Mouse (Mus musculus): Measurements from ENCODE around the gene Gad1. TPM values are rescaled to one million over a fixed set of nuclear protein-coding genes. Genes with fewer than 3 reads are reported as not detected.
"Not testable (repeated sequence)": the region's sequence is repeated elsewhere in the genome, so short reads cannot be mapped to it uniquely, and the experiment has no call there.

The Gad1 gene
- polyA plus RNA-seq, 1 experiment: 7.2 TPM

DNA sequence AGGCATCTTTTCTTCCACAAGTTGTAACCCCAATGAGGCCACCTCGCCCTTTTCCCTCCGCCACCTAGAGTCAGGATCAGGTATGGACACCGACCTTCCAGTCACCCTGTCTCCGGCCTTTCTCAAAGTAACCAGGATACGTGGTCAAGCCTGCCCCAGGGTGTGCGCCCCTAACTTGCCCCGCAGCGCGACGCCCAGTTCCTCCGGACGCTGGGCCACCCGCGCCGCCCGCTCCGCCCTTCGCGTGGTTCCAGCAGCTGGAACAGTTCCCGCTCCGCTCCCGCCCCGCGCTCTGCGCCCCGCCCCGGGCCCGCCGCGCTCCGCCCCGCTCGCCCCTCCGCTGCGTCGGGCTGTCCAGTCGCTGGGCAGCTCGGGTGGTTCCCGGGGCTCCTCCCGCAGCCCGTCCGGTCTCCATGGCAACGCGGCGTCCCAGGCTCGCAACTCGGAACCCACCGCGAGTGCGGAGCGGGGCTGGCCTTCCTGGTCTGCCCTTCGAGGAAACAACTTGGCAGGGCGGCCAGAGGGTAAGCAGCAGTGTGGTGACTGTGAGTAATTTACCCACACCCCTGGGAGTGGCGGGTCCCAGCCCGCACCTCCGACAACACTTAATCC, 43.7 kb upstream of the Gad1 start:
- H3K4me1 ChIP-seq (ENCODE audit: control insufficient read depth, insufficient read depth, low read length): no peaks in the 10 kb centered on the region
- H3K27me3 ChIP-seq (ENCODE audit: control insufficient read depth, insufficient read depth, low read length, poor library complexity, severe bottlenecking): peaks cover 2% of the 10 kb centered on the region; the same call in 1 of the 2 replicates
- no peaks in the 10 kb centered on the region for H3K36me3 ChIP-seq (ENCODE audit: control insufficient read depth, insufficient read depth, low read length, poor library complexity, severe bottlenecking)
- H3K9me3 ChIP-seq (replicated peaks; ENCODE audit: control insufficient read depth, insufficient read depth, low read length, poor library complexity, severe bottlenecking): 0 out of 2 replicates have a peak, but pooled peaks cover 2% of the 10 kb centered on the region
- no peak for TF ChIP-seq EP300 (IDR thresholded peaks at IDR 0.05; ENCODE audit: insufficient read depth, low read depth, low read length)
- peak; percentile 41 for TF ChIP-seq CTCF (IDR thresholded peaks at IDR 0.05; ENCODE audit: low read depth, low read length)
- H3K4me3 ChIP-seq (ENCODE audit: low read depth, low read length): peak overlapping the region; percentile 65
- H3K27ac ChIP-seq (ENCODE audit: insufficient read depth, low read length): no peak overlapping the region
- peak overlapping the region; percentile 37 for H3K9ac ChIP-seq (ENCODE audit: low read depth, poor library complexity, severe bottlenecking)

- not testable (repeated sequence) for H3K4me1 ChIP-seq (ENCODE audit: control insufficient read depth, insufficient read depth, low read length); H3K36me3 ChIP-seq (ENCODE audit: control insufficient read depth, insufficient read depth, low read length, poor library complexity, severe bottlenecking); H3K27me3 ChIP-seq (ENCODE audit: control insufficient read depth, insufficient read depth, low read length, poor library complexity, severe bottlenecking); H3K4me3 ChIP-seq (ENCODE audit: low read depth, low read length); H3K9me3 ChIP-seq (replicated peaks; ENCODE audit: control insufficient read depth, insufficient read depth, low read length, poor library complexity, severe bottlenecking); H3K27ac ChIP-seq (ENCODE audit: insufficient read depth, low read length); H3K9ac ChIP-seq (ENCODE audit: low read depth, poor library complexity, severe bottlenecking)
- peak; percentile 59 for TF ChIP-seq CTCF (IDR thresholded peaks at IDR 0.05; ENCODE audit: low read depth, low read length)
These were observed 14.6 kb upstream of the Gad1 start for GRCm38 (mm10) chr2:70538283-70538682.

DNA sequence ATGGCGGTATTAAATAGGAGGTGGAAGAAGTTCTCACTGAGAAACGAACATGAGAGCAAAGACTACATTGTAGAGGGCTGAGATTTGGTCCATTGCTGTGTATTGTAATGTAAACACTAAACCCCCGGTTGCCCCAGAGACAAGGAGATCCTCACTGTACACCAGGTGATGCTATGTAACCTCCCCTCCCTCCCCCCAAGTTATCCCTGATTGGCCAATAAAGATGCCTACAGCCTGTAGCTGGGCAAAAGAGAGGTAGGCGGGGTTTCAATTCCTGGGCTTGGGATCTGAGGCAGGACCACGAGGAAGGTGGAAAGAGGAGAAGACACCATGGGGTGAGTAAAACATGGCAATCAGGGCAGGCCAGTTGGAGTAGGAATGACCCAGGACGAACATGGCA, 2.2 kb upstream of the Gad1 start:
- no peaks in the 10 kb centered on the region; the same call in 1 of the 2 replicates for H3K27me3 ChIP-seq (ENCODE audit: control insufficient read depth, insufficient read depth, low read length, poor library complexity, severe bottlenecking)
- no peak for TF ChIP-seq POLR2A (IDR thresholded peaks at IDR 0.05; ENCODE audit: insufficient read depth, low read length)
- TF ChIP-seq EP300 (IDR thresholded peaks at IDR 0.05; ENCODE audit: insufficient read depth, low read depth, low read length): no peak
- no peak for TF ChIP-seq CTCF (IDR thresholded peaks at IDR 0.05; ENCODE audit: low read depth, low read length)

DNA sequence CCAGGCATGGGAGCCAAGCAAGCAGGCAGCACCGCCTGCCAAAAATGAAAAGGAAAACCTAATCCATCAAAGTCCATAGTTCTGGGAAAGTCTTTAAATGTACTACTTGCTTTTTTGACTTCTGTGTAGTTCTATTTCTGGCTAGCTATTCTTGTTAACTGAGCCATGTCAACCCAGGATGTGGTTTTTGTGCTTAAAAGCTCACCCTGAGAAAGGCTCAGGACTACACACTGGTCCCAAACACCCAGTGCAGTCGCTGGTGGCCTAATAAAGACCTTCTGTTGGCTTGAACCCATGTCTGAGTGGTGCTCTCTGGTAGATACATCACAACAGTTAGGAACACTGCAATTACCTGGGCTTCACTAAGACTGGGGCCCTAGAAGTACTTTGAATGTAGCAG, 1.4 kb upstream of the Gad1 start:
- Histone ChIP-seq H3K36me3 (ENCODE audit: control insufficient read depth, insufficient read depth, low read length, poor library complexity, severe bottlenecking) (no peaks in the 10 kb centered on the region), H3K4me3 (ENCODE audit: low read depth, low read length) (no peak overlapping the region), H3K4me1 (ENCODE audit: control insufficient read depth, insufficient read depth, low read length) (no peaks in the 10 kb centered on the region), H3K27ac (ENCODE audit: insufficient read depth, low read length) (no peak overlapping the region), H3K9ac (ENCODE audit: low read depth, poor library complexity, severe bottlenecking) (no peak overlapping the region), H3K27me3 (ENCODE audit: control insufficient read depth, insufficient read depth, low read length, poor library complexity, severe bottlenecking) (no peaks in the 10 kb centered on the region; the same call in 1 of the 2 replicates), H3K9me3 (replicated peaks; ENCODE audit: control insufficient read depth, insufficient read depth, low read length, poor library complexity, severe bottlenecking) (no peaks in the 10 kb centered on the region)
- TF ChIP-seq POLR2A (IDR thresholded peaks at IDR 0.05; ENCODE audit: insufficient read depth, low read length): no peak
- no peak for TF ChIP-seq EP300 (IDR thresholded peaks at IDR 0.05; ENCODE audit: insufficient read depth, low read depth, low read length)
- TF ChIP-seq CTCF (IDR thresholded peaks at IDR 0.05; ENCODE audit: low read depth, low read length): no peak

More for the DNA sequence above, 2.2 kb upstream of the Gad1 start:
- no peak overlapping the region for H3K27ac ChIP-seq (ENCODE audit: insufficient read depth, low read length)
- no peak overlapping the region for H3K9ac ChIP-seq (ENCODE audit: low read depth, poor library complexity, severe bottlenecking)
- H3K4me3 ChIP-seq (ENCODE audit: low read depth, low read length): no peak overlapping the region
- H3K36me3 ChIP-seq (ENCODE audit: control insufficient read depth, insufficient read depth, low read length, poor library complexity, severe bottlenecking): no peaks in the 10 kb centered on the region
- no peaks in the 10 kb centered on the region for H3K9me3 ChIP-seq (replicated peaks; ENCODE audit: control insufficient read depth, insufficient read depth, low read length, poor library complexity, severe bottlenecking)
- H3K4me1 ChIP-seq (ENCODE audit: control insufficient read depth, insufficient read depth, low read length): no peaks in the 10 kb centered on the region

- H3K36me3 ChIP-seq (ENCODE audit: control insufficient read depth, insufficient read depth, low read length, poor library complexity, severe bottlenecking): no peaks in the 10 kb centered on the region
- no peaks in the 10 kb centered on the region for H3K27me3 ChIP-seq (ENCODE audit: control insufficient read depth, insufficient read depth, low read length, poor library complexity, severe bottlenecking)
- H3K27ac ChIP-seq (ENCODE audit: insufficient read depth, low read length): no peak overlapping the region
- H3K9me3 ChIP-seq (replicated peaks; ENCODE audit: control insufficient read depth, insufficient read depth, low read length, poor library complexity, severe bottlenecking): no peaks in the 10 kb centered on the region
- H3K4me1 ChIP-seq (ENCODE audit: control insufficient read depth, insufficient read depth, low read length): no peaks in the 10 kb centered on the region
- TF ChIP-seq CTCF (IDR thresholded peaks at IDR 0.05; ENCODE audit: low read depth, low read length) (no peak), EP300 (IDR thresholded peaks at IDR 0.05; ENCODE audit: insufficient read depth, low read depth, low read length) (no peak), POLR2A (IDR thresholded peaks at IDR 0.05; ENCODE audit: insufficient read depth, low read length) (no peak)
- no peak overlapping the region for H3K9ac ChIP-seq (ENCODE audit: low read depth, poor library complexity, severe bottlenecking)
- no peak overlapping the region for H3K4me3 ChIP-seq (ENCODE audit: low read depth, low read length)
These were observed 739 bp upstream of the Gad1 start for GRCm38 (mm10) chr2:70552067-70552598.

DNA sequence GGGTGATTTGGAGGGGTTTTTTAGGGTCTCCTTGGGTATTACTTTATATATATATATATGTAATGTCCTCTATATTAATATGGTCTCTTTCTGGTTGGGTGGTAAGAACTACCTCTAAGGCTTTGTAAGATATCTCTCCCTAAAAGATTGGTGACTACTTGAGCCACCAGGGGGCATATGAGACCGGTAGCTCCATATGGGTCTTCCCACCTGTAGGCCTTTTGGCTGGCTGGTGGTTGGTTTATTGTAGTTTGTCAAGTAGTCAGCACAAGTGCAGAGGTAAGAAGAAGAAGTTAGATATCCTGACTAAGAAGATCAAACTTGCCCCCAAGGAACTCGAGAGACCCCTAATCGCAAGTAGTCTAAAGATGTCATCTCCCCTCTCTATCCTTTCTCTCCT, 954 bp downstream of the Gad1 start:
- H3K27me3 ChIP-seq (ENCODE audit: control insufficient read depth, insufficient read depth, low read length, poor library complexity, severe bottlenecking): no peaks in the 10 kb centered on the region
- no peak overlapping the region for H3K4me3 ChIP-seq (ENCODE audit: low read depth, low read length)
- no peaks in the 10 kb centered on the region for H3K4me1 ChIP-seq (ENCODE audit: control insufficient read depth, insufficient read depth, low read length)
- H3K9me3 ChIP-seq (replicated peaks; ENCODE audit: control insufficient read depth, insufficient read depth, low read length, poor library complexity, severe bottlenecking): no peaks in the 10 kb centered on the region
- TF ChIP-seq CTCF (IDR thresholded peaks at IDR 0.05; ENCODE audit: low read depth, low read length) (peak; percentile 20), EP300 (IDR thresholded peaks at IDR 0.05; ENCODE audit: insufficient read depth, low read depth, low read length) (no peak), POLR2A (IDR thresholded peaks at IDR 0.05; ENCODE audit: insufficient read depth, low read length) (no peak)
- no peak overlapping the region for H3K27ac ChIP-seq (ENCODE audit: insufficient read depth, low read length)
- H3K36me3 ChIP-seq (ENCODE audit: control insufficient read depth, insufficient read depth, low read length, poor library complexity, severe bottlenecking): no peaks in the 10 kb centered on the region
- no peak overlapping the region for H3K9ac ChIP-seq (ENCODE audit: low read depth, poor library complexity, severe bottlenecking)
